Mouse (Mus musculus): ENCODE data around the gene Ror1.

GRCm38 (mm10) chr4:100369541-100370174 lies 274.1 kb downstream of the Ror1 start:
- no peak for TF ChIP-seq CTCF (IDR thresholded peaks at IDR 0.05; ENCODE audit: low read depth)
- no peak for TF ChIP-seq EP300 (optimal IDR thresholded peaks at IDR 0.05)

All from stomach, postnatal 0 days (tissue).